Mouse (Mus musculus): ENCODE results near the gene Icam4. TPM values are rescaled to one million over a fixed set of nuclear protein-coding genes. Genes with fewer than 3 reads are reported as not detected.
"Not testable (repeated sequence)": the region's sequence is repeated elsewhere in the genome, so short reads cannot be mapped to it uniquely, and the experiment has no call there.

Gene Icam4
- total RNA-seq, 2 experiments from 2014 or later: 1.2 to 1.7 TPM

GRCm38 (mm10) chr9:21031896-21032351 lies 2.8 kb downstream of the Icam4 start, which contains the start of gene Icam5:
Gene Icam5 (plus strand): TSS chr9:21032073.
- DNase-seq: no peak
- intact Hi-C loops (cut with DNase I): loop anchor here (5.0 kb wide), 1 partner anchor 105 kb away; no protein-coding TSS in a partner anchor

- intact Hi-C loops (cut with DNase I): loop anchor here (5.0 kb wide), 1 partner anchor 105 kb away; no protein-coding TSS in a partner anchor
- DNase-seq: no peak
Measured at GRCm38 (mm10) chr9:21032491-21032890, 3.3 kb downstream of the Icam4 start.

- intact Hi-C loops (cut with DNase I): loop anchor here (5.0 kb wide), 1 partner anchor 104 kb away; no protein-coding TSS in a partner anchor
- DNase-seq: peak; percentile 81 to 82
Measured at GRCm38 (mm10) chr9:21033136-21033535, 4.0 kb downstream of the Icam4 start.

- intact Hi-C loops (cut with DNase I): loop anchor here (5.0 kb wide), 1 partner anchor 103 kb away; no protein-coding TSS in a partner anchor
- no peak for DNase-seq
Measured at GRCm38 (mm10) chr9:21034481-21035085, 5.4 kb downstream of the Icam4 start.

- no peak for DNase-seq
- intact Hi-C loops (cut with DNase I): no loop called here
Measured at GRCm38 (mm10) chr9:21035586-21035985, 6.4 kb downstream of the Icam4 start.

GRCm38 (mm10) chr9:21036161-21036560 lies 7.0 kb downstream of the Icam4 start:
- intact Hi-C loops (cut with DNase I): no loop called here
- DNase-seq: no peak

GRCm38 (mm10) chr9:21036666-21037065 lies 7.5 kb downstream of the Icam4 start:
- intact Hi-C loops (cut with DNase I): no loop called here
- DNase-seq: no peak

- DNase-seq: no peak
- intact Hi-C loops (cut with DNase I): no loop called here
Measured at GRCm38 (mm10) chr9:21037481-21037891, 8.3 kb downstream of the Icam4 start.

GRCm38 (mm10) chr9:21039779-21040178 lies 10.6 kb downstream of the Icam4 start:
- DNase-seq: no peak
- intact Hi-C loops (cut with DNase I): no loop called here

- intact Hi-C loops (cut with DNase I): no loop called here
- DNase-seq: no peak
Measured at GRCm38 (mm10) chr9:21041308-21041707, 12.1 kb downstream of the Icam4 start.

- intact Hi-C loops (cut with DNase I): no loop called here
- DNase-seq: no peak
Measured at GRCm38 (mm10) chr9:21043563-21043962, 14.4 kb downstream of the Icam4 start.

GRCm38 (mm10) chr9:21044785-21045184 lies 15.6 kb downstream of the Icam4 start:
- DNase-seq; intact Hi-C loops (cut with DNase I): not testable (repeated sequence)

- no peak for DNase-seq
- intact Hi-C loops (cut with DNase I): no loop called here
Measured at GRCm38 (mm10) chr9:21045235-21045634, 16.1 kb downstream of the Icam4 start.

GRCm38 (mm10) chr9:21051578-21051977 lies 22.4 kb downstream of the Icam4 start:
- no peak for DNase-seq
- intact Hi-C loops (cut with DNase I): no loop called here

- intact Hi-C loops (cut with DNase I): no loop called here
- DNase-seq: no peak
Measured at GRCm38 (mm10) chr9:21062928-21063327, 33.8 kb downstream of the Icam4 start.

- intact Hi-C loops (cut with DNase I): no loop called here
- DNase-seq: no peak
Measured at GRCm38 (mm10) chr9:21067006-21067684, 38.0 kb downstream of the Icam4 start, which contains the start of gene Zglp1. Gene Zglp1 (minus strand): TSS chr9:21067093.

- no peak for DNase-seq
- intact Hi-C loops (cut with DNase I): no loop called here
Measured at GRCm38 (mm10) chr9:21072641-21073040, 43.5 kb downstream of the Icam4 start.

- intact Hi-C loops (cut with DNase I): no loop called here
- peak; percentile 82 to 83 for DNase-seq
Measured at GRCm38 (mm10) chr9:21073044-21073840, 44.1 kb downstream of the Icam4 start, which contains the start of the genes Gm49373 and Fdx1l. Gene Gm49373 (minus strand): TSS chr9:21073096. Gene Fdx1l (minus strand): TSS chr9:21073614.

- no peak for DNase-seq
- intact Hi-C loops (cut with DNase I): no loop called here
Measured at GRCm38 (mm10) chr9:21074173-21074572, 45.0 kb downstream of the Icam4 start.

GRCm38 (mm10) chr9:21075625-21076024 lies 46.5 kb downstream of the Icam4 start:
- DNase-seq: no peak
- intact Hi-C loops (cut with DNase I): no loop called here

All from gastrocnemius, postnatal 36 days (tissue).